Mouse (Mus musculus) megakaryocyte, embryonic 14.5 days (primary cell): ENCODE data around the gene Gm20854. TPM values are rescaled to one million over a fixed set of nuclear protein-coding genes. Genes with fewer than 3 reads are reported as not detected.
"Not testable (repeated sequence)": the region's sequence is repeated elsewhere in the genome, so short reads cannot be mapped to it uniquely, and the experiment has no call there.

ENCODE experiments used
- H3K27me3 ChIP-seq: replicated peaks from 2 replicates; pipeline ENCODE3; 2012; ENCODE audit warnings: inconsistent platforms
- H3K36me3 ChIP-seq: replicated peaks from 2 replicates; pipeline ENCODE3; 2012; ENCODE audit warnings: low read length, inconsistent platforms, mixed read lengths
- H3K4me1 ChIP-seq: 2 replicates; pipeline ENCODE4 v1.6.1; 2012; ENCODE audit warnings: inconsistent platforms
- H3K4me3 ChIP-seq: replicated peaks from 2 replicates; pipeline ENCODE3; 2012; ENCODE audit warnings: moderate library complexity, mild to moderate bottlenecking, inconsistent platforms
- H3K9me3 ChIP-seq: 2 replicates; pipeline ENCODE4 v1.6.1; 2012; ENCODE audit warnings: inconsistent platforms
- polyA plus RNA-seq: library from polyadenylated mRNA; stranded (reverse); fragments of >175 nt; gene quantifications from 2 replicates; pipeline ENCODE4 v1.2.3, GENCODE M21; 2012; ENCODE audit warnings: low replicate concordance; ENCODE audit not compliant: insufficient read depth

Gene Gm20854
- not detected in 2 replicates for polyA plus RNA-seq

DNA sequence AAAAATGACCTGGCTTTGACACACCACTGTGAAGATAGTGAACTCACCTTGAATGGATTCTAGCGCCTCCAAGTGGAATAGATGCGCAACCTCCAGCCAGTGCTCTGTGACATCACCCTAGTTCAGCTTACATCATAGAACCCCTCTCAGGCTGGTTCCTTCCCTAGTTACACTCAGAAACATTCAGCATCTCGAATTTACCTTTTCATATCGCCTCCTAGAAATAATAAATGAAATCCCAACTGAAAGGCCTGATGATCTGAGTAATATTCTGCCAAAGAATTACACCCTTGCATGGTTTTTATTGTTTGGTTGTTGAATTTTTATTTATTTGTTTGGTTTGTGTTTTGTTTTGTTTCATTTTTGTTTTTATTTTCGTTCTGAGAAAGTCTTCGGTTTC is at the start of gene Gm20854:
Gene Gm20854 (minus strand): TSS at position 101 of the 400 bp plus-strand sequence.
- H3K27me3 ChIP-seq, H3K9me3 ChIP-seq, H3K4me3 ChIP-seq, H3K4me1 ChIP-seq, H3K36me3 ChIP-seq: not testable (repeated sequence)
